Mouse (Mus musculus): Measurements from ENCODE around the gene Gm15140. TPM values are rescaled to one million over a fixed set of nuclear protein-coding genes. Genes with fewer than 3 reads are reported as not detected.
"Not testable (repeated sequence)": the region's sequence is repeated elsewhere in the genome, so short reads cannot be mapped to it uniquely, and the experiment has no call there.

The Gm15140 gene
- polyA plus RNA-seq (2016; fragmentation: Nextera tagmentation; extraction: Ambion mirVana), result not detected in 2 replicates

DNA sequence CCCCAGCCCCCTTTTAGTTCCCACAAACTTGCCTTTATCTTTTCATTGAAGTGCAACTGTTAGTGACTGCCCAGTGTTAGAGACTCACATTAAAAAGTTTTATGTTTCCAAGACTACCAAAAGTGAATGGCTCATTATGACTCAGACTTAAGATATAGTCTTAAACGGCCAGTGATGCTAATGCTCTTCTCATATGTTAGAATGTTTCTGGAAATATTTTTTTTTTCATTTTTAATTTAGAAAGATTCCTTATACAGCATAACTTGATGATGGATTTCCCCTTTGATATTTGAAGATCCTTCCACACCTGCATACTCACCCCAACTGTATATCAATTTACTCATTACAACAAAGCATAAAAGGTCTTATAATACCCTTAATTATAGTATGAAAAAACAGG lies at the start of gene Gm15140:
Gene Gm15140, minus strand, starts transcription at position 101 of the 400 bp plus-strand sequence.
- not testable (repeated sequence) for H3K27ac ChIP-seq; H3K27me3 ChIP-seq (replicated peaks); H3K9me3 ChIP-seq (replicated peaks); H3K36me3 ChIP-seq; H3K4me2 ChIP-seq; H3K9ac ChIP-seq; H3K4me3 ChIP-seq; H3K4me1 ChIP-seq; ATAC-seq
- WGBS (ENCODE audit: insufficient replicate concordance), result 64% methylated on average over 1 of the region's 1 CpGs

Other genes with a start within 250 kb of the Gm15140 start
- not detected in 2 replicates for gene Samt1, start 108.0 kb downstream of the Gm15140 start, polyA plus RNA-seq (2016; fragmentation: Nextera tagmentation; extraction: Ambion mirVana)
- not detected in 2 replicates for gene 4921511M17Rik, start 86.9 kb downstream of the Gm15140 start, polyA plus RNA-seq (2016; fragmentation: Nextera tagmentation; extraction: Ambion mirVana)
- gene Gm10057, start 65.6 kb downstream of the Gm15140 start, polyA plus RNA-seq (2016; fragmentation: Nextera tagmentation; extraction: Ambion mirVana), result not detected in 2 replicates
- not detected in 2 replicates for gene 4930524N10Rik, start 222.7 kb upstream of the Gm15140 start, polyA plus RNA-seq (2016; fragmentation: Nextera tagmentation; extraction: Ambion mirVana)

Data from liver, embryonic 12.5 days (tissue).